Mouse (Mus musculus) fat pad, adult 2 months (tissue): ENCODE data around the gene Phb.

Experiments used
- DNase-seq: peaks from one replicate; pipeline ENCODE4 v3.0.0-alpha.2; 2011; ENCODE audit warnings: low read depth, low spot score; ENCODE audit errors: extremely low read depth

Phb gene

GRCm38 (mm10) chr11:95710478-95710877, 43.7 kb downstream of the Phb start:
- DNase-seq, result no peak

DNA sequence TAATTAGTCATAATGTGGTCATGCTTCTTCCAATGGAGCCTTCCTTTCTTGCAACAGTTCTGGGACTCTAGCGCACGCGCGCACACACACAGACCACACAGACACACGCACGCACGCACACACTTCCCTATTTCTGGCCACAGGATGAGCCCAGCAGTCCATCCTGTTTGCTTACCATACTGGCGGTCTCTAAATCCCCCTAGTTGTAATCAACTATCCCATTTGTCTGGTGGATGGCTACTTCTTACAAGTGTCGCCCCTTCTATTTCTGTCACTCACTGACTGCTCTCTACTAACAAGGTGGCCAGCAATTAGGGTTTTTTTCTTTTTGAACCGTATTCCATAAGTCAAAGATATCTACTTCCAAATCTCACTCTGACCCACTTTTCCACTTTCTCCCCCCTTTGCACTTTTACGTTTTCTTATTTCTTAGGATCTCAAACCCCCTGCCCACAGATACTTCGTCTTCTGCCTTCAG, 45.4 kb downstream of the Phb start:
- DNase-seq, result no peak

DNA sequence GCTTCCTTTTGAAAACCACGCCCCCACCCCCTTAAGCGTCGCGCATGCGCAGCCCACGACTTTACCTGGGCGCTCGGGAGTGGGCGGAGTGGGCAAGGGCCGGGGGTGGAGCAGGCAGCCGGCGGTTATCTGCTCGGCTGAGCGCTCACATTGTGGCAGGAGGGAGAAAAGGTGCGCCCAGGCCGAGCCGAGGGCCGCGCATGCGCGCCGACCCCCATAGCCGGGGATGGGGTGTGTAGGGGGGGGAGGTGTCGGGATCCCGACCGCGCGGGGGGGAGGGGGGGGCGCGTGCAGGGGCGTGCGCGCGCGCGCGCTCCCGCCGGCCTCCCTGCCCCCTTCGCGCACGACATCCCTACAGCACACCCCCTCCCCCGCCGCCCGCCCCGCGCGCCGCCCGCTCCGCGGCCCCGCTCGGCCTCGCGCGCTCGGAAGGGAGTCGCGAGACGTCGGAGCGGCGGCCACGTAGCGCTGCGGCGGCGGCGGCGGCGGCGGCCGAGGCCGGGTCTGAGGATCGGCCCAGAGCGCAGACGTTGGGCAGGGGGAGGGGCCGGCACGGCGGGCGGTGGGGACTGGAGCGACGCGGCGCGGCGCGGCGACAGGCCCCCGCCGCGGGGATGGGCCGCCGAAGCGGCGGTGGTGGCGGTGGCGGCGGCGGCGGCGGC, 45.9 kb downstream of the Phb start, which contains the start of gene Zfp652:
Gene Zfp652 (plus strand): TSS at position 111 of the 662 bp plus-strand sequence.
- no peak for DNase-seq

GRCm38 (mm10) chr11:95713225-95713810, 46.6 kb downstream of the Phb start:
- DNase-seq, result no peak

DNA sequence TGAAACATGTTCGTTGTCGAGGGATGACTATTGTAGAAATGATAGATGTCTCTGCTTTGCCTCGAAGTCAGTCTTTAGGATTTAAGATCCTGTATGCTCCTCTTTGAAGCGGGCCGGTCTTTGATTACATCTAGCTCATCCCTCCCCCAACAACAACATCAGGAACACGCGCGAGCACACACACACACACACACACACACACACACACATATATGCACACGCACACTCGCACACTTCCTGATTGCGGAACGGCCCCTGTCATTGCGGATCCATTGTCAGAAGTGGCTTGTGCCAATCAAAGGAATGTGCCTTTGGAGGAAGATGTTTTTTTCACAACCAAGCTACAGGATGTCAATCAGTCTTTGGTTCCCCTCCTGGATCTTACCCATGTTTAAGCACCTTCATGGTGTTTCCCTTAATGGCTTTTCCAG, 47.1 kb downstream of the Phb start:
- DNase-seq, result no peak

- DNase-seq, result no peak
Measured at GRCm38 (mm10) chr11:95714411-95714810, 47.7 kb downstream of the Phb start.

- no peak for DNase-seq
Measured at GRCm38 (mm10) chr11:95716136-95716535, 49.4 kb downstream of the Phb start.

DNA sequence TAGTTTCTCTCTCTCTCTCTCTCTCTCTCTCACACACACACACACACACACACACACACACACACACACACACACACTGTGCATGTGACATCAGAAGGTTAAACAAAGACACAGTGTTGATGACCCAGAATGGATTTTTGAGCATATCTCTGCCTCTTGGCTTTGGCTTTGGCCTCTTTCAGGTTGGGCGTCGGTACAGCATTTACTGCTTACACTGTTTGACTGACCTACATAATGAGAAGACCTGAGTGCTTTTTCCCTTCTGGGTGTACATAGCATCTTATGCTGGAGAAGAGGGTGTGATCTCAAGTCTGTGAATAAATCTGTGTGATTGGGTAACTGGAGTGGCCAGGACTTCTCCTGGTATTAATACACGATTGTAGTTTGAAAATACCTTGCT, 52.6 kb downstream of the Phb start:
- DNase-seq, result no peak

- DNase-seq, result no peak
Measured at GRCm38 (mm10) chr11:95723287-95723686, 56.5 kb downstream of the Phb start, which contains the start of gene B130006D01Rik. B130006D01Rik (plus strand) TSS chr11:95723587.

- no peak for DNase-seq
Measured at GRCm38 (mm10) chr11:95724466-95724865, 57.7 kb downstream of the Phb start.

GRCm38 (mm10) chr11:95726156-95726555, 59.4 kb downstream of the Phb start:
- no peak for DNase-seq

GRCm38 (mm10) chr11:95727947-95728346, 61.2 kb downstream of the Phb start:
- DNase-seq, result no peak

DNA sequence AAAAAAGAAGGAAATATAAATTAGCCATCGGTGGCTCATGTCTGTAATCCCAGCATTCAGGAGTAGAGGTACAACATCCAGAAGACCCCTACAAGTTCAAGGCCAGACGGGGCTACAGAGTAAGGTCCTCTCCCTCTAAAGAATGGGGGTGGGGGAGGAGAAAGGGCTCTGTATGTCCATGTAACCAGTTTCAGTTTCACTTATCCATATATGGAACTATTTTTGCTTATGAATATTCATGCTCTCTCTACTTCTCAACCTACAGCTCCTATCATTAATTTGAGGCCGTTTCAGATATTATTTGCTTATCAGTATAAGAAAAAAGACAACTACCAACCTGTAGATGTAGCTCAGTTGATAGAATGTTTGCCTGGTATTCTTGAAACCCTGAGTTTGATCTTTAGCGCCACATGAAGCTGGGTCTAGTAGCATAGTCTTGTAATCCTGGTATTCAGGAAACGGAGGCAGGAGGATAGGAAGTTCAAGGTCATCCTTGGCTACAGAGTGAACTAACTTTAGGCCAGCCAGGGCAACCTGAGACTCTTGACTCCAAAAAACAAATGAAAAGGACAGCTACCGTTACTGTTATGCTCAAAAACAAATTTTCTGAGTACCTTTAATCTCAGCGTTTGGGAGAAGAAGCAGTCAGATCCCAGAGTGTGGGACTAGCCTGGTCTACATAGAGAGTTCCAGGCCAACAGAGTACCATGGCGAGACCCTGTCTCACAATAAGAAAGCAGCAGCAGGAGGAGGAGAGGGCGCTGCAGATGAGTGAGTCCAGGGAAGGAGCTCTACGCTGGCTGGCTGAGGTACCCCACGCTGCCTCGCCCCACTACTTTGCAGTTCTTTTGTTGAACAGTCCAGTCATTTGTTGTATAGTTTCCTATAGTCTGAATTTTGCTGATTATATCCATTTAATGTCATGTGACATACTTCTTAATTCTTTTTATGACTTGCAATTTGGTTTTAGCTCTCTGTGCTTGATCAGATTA, 62.5 kb downstream of the Phb start:
- no peak for DNase-seq
